Mouse (Mus musculus) adrenal gland, adult 8-10 months (tissue): Measurements from ENCODE around the gene Calcr. TPM values are rescaled to one million over a fixed set of nuclear protein-coding genes. Genes with fewer than 3 reads are reported as not detected.
"Not testable (repeated sequence)": the region's sequence is repeated elsewhere in the genome, so short reads cannot be mapped to it uniquely, and the experiment has no call there.

Source experiments
- DNase-seq: peaks from one replicate; pipeline ENCODE4 v3.0.0; 2022
- microRNA-seq, 2 experiments: library from miRNA; unstranded; fragments of <30 nt; microRNA quantifications; one replicate each; pipeline ENCODE4 v1.2.0; 2022
- total RNA-seq, 4 experiments: library from RNA; stranded (reverse); gene quantifications; 2 replicates each; pipeline ENCODE4 v1.2.4; 2022

Gene Calcr
- not detected for total RNA-seq

- DNase-seq, result no peak
Measured at GRCm38 (mm10) chr6:3764230-3764764, at the start of gene Calcr. Calcr (minus strand) TSS chr6:3764714.

- no peak for DNase-seq
Measured at GRCm38 (mm10) chr6:3767485-3767884, 3.0 kb upstream of the Calcr start.

- no peak for DNase-seq
Measured at GRCm38 (mm10) chr6:3763171-3763967, 1.1 kb downstream of the Calcr start.

- DNase-seq, result no peak
Measured at GRCm38 (mm10) chr6:3751576-3751975, 12.9 kb downstream of the Calcr start.

GRCm38 (mm10) chr6:3749624-3750023 lies 14.9 kb downstream of the Calcr start:
- DNase-seq, result no peak

GRCm38 (mm10) chr6:3745546-3745945 lies 19.0 kb downstream of the Calcr start:
- no peak for DNase-seq

GRCm38 (mm10) chr6:3741996-3742713 lies 22.4 kb downstream of the Calcr start:
- DNase-seq, result no peak

- no peak for DNase-seq
Measured at GRCm38 (mm10) chr6:3741296-3741695, 23.2 kb downstream of the Calcr start.

- DNase-seq, result no peak
Measured at GRCm38 (mm10) chr6:3730246-3730867, 34.2 kb downstream of the Calcr start.

GRCm38 (mm10) chr6:3688087-3688642 lies 76.3 kb downstream of the Calcr start:
- DNase-seq, result no peak

GRCm38 (mm10) chr6:3678286-3678685 lies 86.2 kb downstream of the Calcr start:
- DNase-seq, result not testable (repeated sequence)

GRCm38 (mm10) chr6:3677806-3678205 lies 86.7 kb downstream of the Calcr start:
- DNase-seq, result no peak

GRCm38 (mm10) chr6:3671941-3672340 lies 92.6 kb downstream of the Calcr start:
- not testable (repeated sequence) for DNase-seq

GRCm38 (mm10) chr6:3664147-3664716 lies 100.3 kb downstream of the Calcr start:
- no peak for DNase-seq

GRCm38 (mm10) chr6:3658405-3658804 lies 106.1 kb downstream of the Calcr start:
- no peak for DNase-seq

Small RNAs within 50 kb of the gene (microRNA-seq; reads per million reads assigned to microRNA genes)
- gene Mir489, result 0 reads per million in 2 experiments
- 0 to 0.17 reads per million in 2 experiments for gene Mir653

Other genes starting within 250 kb of the Calcr start
- gene Tfpi2, start 224.2 kb upstream of the Calcr start, total RNA-seq, result 1 to 10 TPM in 3 of 4 experiments, under 1 TPM in 1; 0.75 to 1.6 (median 1.2) TPM
- gene Gngt1, start 229.1 kb upstream of the Calcr start, total RNA-seq, result not detected
- 10 to 100 TPM; 23.1 to 45.2 (median 35.0) TPM for gene Gng11, start 239.2 kb upstream of the Calcr start, total RNA-seq